Mouse (Mus musculus) G1E (cell line): Measurements from ENCODE around the gene Sult1a1.

Experiments
- CTCF ChIP-seq: IDR thresholded peaks from 2 replicates; pipeline ENCODE4 v1.5.1; 2012; ENCODE audit warnings: low read depth, low read length, inconsistent platforms, mixed read lengths
- GATA1 ChIP-seq: IDR thresholded peaks from 2 replicates; pipeline ENCODE4 v1.6.1; 2012; ENCODE audit warnings: borderline replicate concordance, low read length, inconsistent platforms, mixed read lengths

- TF ChIP-seq CTCF = no peak
- no peak for TF ChIP-seq GATA1
Observed at GRCm38 (mm10) chr7:126725077-126725476, 48.8 kb upstream of the Sult1a1 start.
